Mouse (Mus musculus) embryonic facial prominence, embryonic 10.5 days (tissue): ENCODE results near the gene Lasp1. TPM values are rescaled to one million over a fixed set of nuclear protein-coding genes. Genes with fewer than 3 reads are reported as not detected.

Source experiments
- DNase-seq: peaks from one replicate; pipeline ENCODE4 v3.0.0-alpha.2; 2017; ENCODE audit warnings: low spot score
- H3K27ac ChIP-seq: fragments of 300-500 bp; sonication (generic); replicated peaks from 2 replicates; pipeline ENCODE4 v1.5.1; 2016; ENCODE audit warnings: mild to moderate bottlenecking
- H3K27me3 ChIP-seq: fragments of 300-500 bp; sonication (generic); replicated peaks from 2 replicates; pipeline ENCODE4 v1.6.1; 2016; ENCODE audit warnings: low read depth, mild to moderate bottlenecking; ENCODE audit not compliant: poor library complexity, severe bottlenecking
- H3K36me3 ChIP-seq: fragments of 300-500 bp; sonication (generic); replicated peaks from 2 replicates; pipeline ENCODE4 v1.6.1; 2016; ENCODE audit warnings: mild to moderate bottlenecking, moderate library complexity
- H3K4me1 ChIP-seq: fragments of 300-500 bp; sonication (generic); 2 replicates; pipeline ENCODE4 v1.6.1; 2016
- H3K4me3 ChIP-seq: fragments of 300-500 bp; sonication (generic); 2 replicates; pipeline ENCODE4 v1.5.1; 2016; ENCODE audit warnings: mild to moderate bottlenecking, moderate library complexity
- H3K9me3 ChIP-seq: fragments of 300-500 bp; sonication (generic); 2 replicates; pipeline ENCODE4 v1.6.1; 2016; ENCODE audit warnings: mild to moderate bottlenecking
- WGBS: fragments of 180-500 bp; shearing (Covaris S2); methylation state at CpG from one replicate; pipeline ENCODE4 v1.1.7; 2016; 5-methylcytosine and 5-hydroxymethylcytosine counted together
- polyA plus RNA-seq: library from polyadenylated mRNA; unstranded; fragments of >200 nt; fragmentation: Nextera tagmentation; extraction: Ambion mirVana; gene quantifications from 2 replicates; pipeline ENCODE4 v1.2.1, GENCODE M21; 2016

Lasp1 gene
- polyA plus RNA-seq, 1 experiment from 2014 or later = 98.7 TPM

DNA sequence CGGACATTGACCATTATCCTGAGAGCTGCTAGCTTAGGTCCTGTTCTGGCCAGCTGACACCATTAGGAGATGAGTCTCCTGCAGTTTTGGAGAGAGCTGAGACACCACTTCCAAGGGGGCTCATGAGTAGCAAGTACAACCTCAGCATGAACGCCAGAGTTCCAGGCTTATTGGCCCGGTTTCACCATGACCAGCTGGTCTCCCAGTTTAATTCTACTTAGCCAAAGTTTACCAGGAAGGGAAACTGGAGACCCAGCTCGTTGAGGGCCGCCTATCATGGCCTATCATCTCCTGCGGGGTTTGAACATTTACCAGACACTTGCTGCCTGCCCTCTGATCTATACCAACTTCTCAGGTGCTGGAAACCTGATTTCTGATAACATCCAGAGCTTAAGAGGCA is 8.8 kb downstream of the Lasp1 start:
- peak overlapping the region; percentile 2; the same call in 1 of the 2 replicates for H3K4me3 ChIP-seq
- H3K36me3 ChIP-seq = peaks cover 46% of the 10 kb centered on the region
- H3K9me3 ChIP-seq = no peaks in the 10 kb centered on the region
- H3K27ac ChIP-seq = peak overlapping the region; percentile 82
- H3K4me1 ChIP-seq = peaks cover 91% of the 10 kb centered on the region
- no peaks in the 10 kb centered on the region for H3K27me3 ChIP-seq
- no peak for DNase-seq
- WGBS = 34% methylated on average over 6 of the region's 6 CpGs

DNA sequence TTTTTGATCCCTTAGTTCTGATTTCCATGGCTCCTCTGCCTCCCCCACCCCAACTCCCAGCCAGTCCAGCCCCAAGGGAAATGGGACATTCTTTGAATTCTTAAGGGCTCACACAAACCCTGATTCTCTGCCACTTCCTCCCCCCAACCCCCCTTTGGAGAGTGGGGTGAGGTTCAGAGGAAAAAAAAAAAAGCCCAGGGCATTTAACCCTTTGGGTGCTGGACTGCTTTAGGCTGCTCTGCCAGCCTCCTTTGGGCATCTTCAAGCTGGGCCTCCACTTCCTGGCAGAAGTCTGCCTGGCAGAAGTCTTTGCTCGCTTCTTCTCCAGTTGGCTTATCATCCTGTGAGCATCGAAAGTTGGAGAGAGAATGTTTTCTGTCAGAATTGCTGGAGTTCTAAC is 9.3 kb downstream of the Lasp1 start:
- DNase-seq = peak; percentile 60
- Histone ChIP-seq H3K4me3 (peak overlapping the region; percentile 33; the same call in 1 of the 2 replicates), H3K9me3 (no peaks in the 10 kb centered on the region), H3K27me3 (no peaks in the 10 kb centered on the region), H3K27ac (peak overlapping the region; percentile 82), H3K36me3 (peaks cover 47% of the 10 kb centered on the region), H3K4me1 (peaks cover 93% of the 10 kb centered on the region)
- 50% methylated on average over 2 of the region's 2 CpGs for WGBS

DNA sequence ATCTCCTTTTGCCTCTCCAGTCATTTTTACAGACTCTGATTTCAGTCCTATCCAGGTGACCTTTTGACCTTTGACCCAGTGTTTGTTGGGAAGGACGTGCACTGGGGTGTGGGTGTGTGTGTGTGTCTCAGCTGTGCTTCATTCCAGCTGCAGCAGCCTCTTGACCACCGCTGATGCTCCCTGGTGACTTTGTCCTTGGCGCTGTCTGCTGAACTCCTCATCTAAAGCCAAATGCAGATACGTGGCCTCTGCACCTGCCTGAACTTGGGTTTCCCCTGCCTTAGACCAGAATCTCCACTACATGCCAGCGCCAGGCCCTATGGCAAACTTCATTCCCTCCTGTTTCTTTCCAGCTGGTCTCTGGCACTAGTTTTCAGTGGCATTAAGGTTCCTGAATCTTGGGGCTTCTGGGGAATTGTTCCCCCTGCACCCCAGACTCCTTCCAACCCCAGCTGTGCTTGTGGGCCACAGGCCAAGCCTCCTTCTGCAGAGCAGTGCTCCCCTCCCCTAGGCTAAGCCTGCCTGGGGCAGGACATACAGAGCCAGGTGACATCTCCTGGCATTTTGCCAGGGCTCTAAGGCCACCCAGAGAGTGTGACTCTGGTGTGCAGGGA is 9.9 kb downstream of the Lasp1 start:
- DNase-seq = peak; percentile 34
- no peaks in the 10 kb centered on the region for H3K27me3 ChIP-seq
- peaks cover 98% of the 10 kb centered on the region for H3K4me1 ChIP-seq
- peaks cover 51% of the 10 kb centered on the region for H3K36me3 ChIP-seq
- peak overlapping the region; percentile 82 for H3K27ac ChIP-seq
- WGBS = 33% methylated on average over 5 of the region's 5 CpGs
- H3K4me3 ChIP-seq = peak overlapping the region; percentile 33; the same call in 1 of the 2 replicates
- H3K9me3 ChIP-seq = no peaks in the 10 kb centered on the region

DNA sequence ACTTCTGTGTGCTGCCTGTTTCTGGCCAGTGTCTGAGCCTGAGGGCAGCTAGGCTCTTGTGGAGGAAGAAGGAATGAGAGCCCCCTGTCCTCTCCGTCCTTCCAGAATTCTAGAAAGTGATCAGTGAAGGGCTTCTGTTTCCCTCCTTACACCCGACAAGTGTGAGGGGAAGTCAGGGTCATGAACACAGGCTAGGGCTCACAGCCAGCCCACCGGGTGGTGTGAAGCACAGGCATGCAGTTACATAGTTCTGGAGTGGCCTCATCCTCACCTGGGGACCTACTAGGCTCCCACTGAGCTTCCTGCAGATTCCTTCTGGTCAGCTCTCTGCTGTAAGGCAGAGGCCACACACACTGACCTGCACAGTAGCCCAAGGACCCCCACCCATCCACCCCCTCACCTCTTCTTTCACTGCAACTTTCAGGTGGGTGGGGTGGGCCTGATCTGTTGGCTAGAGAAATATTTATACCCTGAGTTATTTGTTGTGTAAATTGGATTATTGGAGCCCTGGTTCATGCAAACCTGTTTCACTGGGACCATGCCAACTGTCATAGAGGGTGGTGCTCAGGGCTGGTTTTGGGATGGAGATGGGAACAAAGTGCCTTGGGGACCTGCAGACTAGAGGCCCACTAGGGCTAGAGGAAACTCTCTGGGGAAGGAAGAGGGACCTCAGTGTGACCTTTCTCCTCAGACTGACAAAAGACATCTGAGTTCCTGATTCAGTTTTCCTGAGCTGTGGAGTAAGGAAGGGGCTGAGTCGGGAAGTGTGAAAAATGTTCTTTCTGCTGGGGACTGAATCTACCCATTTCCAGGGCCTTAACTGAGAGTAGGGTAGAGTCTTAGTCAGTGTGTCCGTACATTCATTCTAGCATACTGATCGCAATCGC is 10.7 kb downstream of the Lasp1 start:
- Histone ChIP-seq H3K9me3 (no peaks in the 10 kb centered on the region), H3K27ac (peak overlapping the region; percentile 82), H3K4me1 (peaks cover 98% of the 10 kb centered on the region), H3K27me3 (no peaks in the 10 kb centered on the region), H3K36me3 (peaks cover 56% of the 10 kb centered on the region), H3K4me3 (peak overlapping the region; percentile 33; the same call in 1 of the 2 replicates)
- DNase-seq = no peak
- WGBS = 60% methylated on average over 7 of the region's 7 CpGs

DNA sequence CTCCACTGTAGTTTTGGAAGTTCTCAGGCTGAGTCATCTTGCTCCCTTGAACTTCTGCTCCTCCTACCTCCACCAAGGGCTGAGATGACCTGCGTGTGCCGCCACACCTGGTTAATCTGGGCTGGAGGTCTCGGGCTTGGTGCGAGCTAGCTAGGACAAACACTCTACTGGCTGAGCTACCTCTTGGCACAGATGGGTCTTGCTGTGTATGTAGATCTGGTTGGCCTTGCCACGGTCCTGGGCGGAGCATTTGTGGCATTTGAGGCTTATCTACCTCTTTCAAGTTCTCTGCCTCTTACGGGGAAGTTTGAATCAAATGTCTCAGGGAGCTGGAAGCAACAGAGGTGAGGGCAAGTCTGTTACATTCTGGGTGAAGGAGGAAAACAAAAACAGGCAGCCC is 11.6 kb downstream of the Lasp1 start:
- 77% methylated on average over 7 of the region's 7 CpGs for WGBS
- H3K4me3 ChIP-seq = no peak overlapping the region
- peaks cover 65% of the 10 kb centered on the region for H3K36me3 ChIP-seq
- peaks cover 98% of the 10 kb centered on the region for H3K4me1 ChIP-seq
- no peaks in the 10 kb centered on the region for H3K27me3 ChIP-seq
- peak overlapping the region; percentile 62 for H3K27ac ChIP-seq
- no peaks in the 10 kb centered on the region for H3K9me3 ChIP-seq
- DNase-seq = no peak

DNA sequence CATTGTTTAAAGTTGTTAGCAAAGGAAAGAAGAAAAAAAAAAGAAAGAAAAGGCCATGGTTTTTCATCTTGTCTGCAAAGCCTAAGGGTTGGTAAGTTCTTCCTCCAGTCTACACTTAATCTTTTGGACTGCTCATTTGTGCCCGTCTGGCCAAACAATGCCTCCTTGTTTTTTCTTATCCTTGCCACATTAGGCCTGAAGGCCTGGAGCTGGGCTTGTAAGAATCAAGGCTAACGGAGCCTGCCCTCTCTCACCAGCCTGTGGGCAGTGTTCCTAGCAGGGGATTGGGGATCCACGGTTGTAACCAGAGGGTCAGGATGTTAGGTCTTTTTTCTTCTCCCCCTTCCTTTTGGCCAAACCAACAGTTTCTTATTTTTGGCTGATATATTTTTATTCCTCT is 12.2 kb downstream of the Lasp1 start:
- Histone ChIP-seq H3K9me3 (no peaks in the 10 kb centered on the region), H3K27me3 (no peaks in the 10 kb centered on the region), H3K4me3 (no peak overlapping the region), H3K36me3 (peaks cover 71% of the 10 kb centered on the region), H3K4me1 (peaks cover 98% of the 10 kb centered on the region), H3K27ac (peak overlapping the region; percentile 62)
- WGBS = 17% methylated on average over 3 of the region's 3 CpGs
- DNase-seq = no peak

DNA sequence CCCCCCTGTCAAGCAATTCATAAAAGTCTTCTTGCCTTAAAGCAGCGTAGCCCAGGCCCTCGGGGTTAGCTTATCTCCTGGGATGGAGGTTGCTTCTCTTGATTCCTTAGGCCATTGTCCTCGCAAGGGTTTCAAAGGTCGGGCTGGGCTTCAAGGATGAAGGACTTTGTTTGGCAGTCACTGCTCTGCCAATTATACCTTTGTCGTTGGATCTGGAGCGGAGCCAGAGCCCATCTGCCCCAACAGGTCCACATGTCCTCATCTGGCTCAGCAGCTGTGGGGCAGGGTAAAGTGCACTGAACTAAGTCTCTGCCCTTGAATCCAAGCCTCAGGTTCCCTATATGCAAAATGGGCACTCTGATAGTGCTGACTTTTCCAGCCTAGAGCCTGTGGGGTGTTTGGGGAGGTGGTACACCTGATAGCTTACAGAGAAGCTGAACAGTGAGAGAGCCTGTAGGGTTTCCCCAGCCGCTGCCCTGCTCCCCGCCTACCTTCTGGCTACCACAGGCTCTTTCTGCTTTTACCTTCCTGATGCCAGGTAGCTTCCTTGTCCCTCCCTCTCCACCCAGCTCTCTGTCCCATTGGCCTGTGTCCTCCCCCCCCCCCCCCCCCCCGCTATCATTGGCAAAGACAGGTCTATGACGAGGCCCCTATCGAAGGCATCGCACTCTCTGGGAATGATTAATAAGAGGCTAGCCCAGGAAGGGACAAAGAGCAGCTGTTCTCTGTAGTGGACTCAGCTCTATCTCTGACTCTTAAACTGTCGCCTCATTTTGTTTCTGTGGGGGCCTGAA is 13.0 kb downstream of the Lasp1 start:
- Histone ChIP-seq H3K9me3 (no peaks in the 10 kb centered on the region), H3K27me3 (no peaks in the 10 kb centered on the region), H3K4me3 (peak overlapping the region; percentile 44), H3K36me3 (peaks cover 74% of the 10 kb centered on the region), H3K27ac (peak overlapping the region; percentile 93), H3K4me1 (peaks cover 98% of the 10 kb centered on the region)
- 30% methylated on average over 12 of the region's 13 CpGs for WGBS
- DNase-seq = no peak

DNA sequence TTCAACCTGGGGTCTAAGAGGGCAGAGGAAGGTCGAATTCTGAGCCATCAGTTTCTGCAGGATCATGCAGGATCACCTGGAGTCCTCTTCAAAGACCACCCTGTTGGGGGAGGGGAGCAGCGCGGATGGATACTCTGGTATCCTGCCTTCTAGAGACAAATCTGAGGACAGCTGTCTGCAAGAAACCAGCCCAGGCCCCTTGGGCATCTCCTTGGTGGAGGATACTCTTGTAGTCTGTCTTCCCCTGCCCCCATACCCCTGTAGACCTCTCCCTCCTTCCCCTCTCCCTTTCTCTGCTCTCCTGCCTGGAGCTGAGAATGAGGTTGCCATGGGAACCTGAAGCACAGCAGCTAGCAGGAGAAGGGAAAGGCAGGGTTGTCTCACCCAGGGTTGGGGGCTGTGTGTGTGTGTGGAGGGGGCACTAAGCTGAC is 13.7 kb downstream of the Lasp1 start:
- H3K4me3 ChIP-seq = peak overlapping the region; percentile 44
- H3K4me1 ChIP-seq = peaks cover 99% of the 10 kb centered on the region
- peaks cover 69% of the 10 kb centered on the region for H3K36me3 ChIP-seq
- 21% methylated on average over 3 of the region's 3 CpGs for WGBS
- no peaks in the 10 kb centered on the region for H3K9me3 ChIP-seq
- no peaks in the 10 kb centered on the region for H3K27me3 ChIP-seq
- peak; percentile 75 for DNase-seq
- H3K27ac ChIP-seq = peak overlapping the region; percentile 93

DNA sequence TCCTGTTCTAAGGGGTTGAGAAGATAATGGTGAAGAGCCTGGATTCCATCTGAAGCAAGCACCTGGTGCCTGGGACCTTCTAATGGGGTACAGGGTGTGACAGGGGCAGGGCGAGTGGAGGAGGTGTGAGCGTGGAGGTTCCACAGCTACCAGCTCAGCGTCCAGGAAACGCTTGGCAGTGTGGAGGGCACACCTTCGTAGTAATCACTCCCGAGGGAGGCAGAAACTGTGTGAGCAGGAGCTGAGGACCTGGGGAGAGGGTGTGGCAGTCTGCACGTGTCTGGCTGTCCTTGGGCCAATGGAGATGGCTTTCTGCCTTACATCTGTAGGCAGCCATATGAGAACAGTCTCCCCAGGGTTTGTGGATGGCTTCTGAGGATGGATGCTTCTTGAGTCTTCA is 14.3 kb downstream of the Lasp1 start:
- DNase-seq = no peak
- peak overlapping the region; percentile 93 for H3K27ac ChIP-seq
- peak overlapping the region; percentile 44 for H3K4me3 ChIP-seq
- H3K36me3 ChIP-seq = peaks cover 69% of the 10 kb centered on the region
- H3K9me3 ChIP-seq = no peaks in the 10 kb centered on the region
- H3K4me1 ChIP-seq = peaks cover 99% of the 10 kb centered on the region
- 59% methylated on average over 7 of the region's 7 CpGs for WGBS
- H3K27me3 ChIP-seq = no peaks in the 10 kb centered on the region

DNA sequence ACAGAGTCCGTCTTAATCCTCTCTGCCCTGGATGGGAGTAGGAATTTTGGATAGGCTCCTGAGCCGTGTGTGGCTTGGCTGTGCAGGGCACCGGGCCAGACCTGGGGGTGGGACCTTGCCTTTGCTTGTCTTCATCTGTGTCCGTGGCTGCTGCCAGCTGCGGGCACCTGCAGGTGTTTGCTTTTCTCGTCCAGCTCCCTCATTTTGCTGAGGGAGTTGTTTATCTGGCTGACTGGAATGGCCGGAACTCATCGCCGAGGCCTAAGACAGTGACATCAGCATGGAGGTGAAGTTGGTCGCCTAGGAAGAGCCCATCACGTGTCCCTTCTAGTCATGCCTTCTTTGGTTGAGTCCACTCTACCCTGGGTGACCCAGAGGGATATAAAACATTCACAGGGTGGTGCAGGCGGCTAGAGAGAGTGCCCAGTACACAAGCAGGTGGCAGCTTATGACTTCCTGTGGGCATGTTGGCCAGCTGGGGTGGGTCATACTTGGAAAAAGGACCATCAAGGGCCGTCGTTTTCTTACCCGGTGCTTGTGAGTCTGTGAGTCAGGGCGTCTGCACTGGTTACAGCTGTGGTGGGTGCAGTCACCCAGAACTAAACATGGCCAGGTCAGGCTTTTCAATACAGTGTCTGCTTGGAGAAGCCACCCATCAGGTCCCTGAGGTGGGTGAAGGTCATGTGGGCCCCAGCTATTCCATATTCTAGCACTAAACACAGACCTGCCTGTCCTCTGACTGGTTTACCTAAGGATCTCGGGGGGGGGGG is 15.1 kb downstream of the Lasp1 start:
- peaks cover 99% of the 10 kb centered on the region for H3K4me1 ChIP-seq

DNA sequence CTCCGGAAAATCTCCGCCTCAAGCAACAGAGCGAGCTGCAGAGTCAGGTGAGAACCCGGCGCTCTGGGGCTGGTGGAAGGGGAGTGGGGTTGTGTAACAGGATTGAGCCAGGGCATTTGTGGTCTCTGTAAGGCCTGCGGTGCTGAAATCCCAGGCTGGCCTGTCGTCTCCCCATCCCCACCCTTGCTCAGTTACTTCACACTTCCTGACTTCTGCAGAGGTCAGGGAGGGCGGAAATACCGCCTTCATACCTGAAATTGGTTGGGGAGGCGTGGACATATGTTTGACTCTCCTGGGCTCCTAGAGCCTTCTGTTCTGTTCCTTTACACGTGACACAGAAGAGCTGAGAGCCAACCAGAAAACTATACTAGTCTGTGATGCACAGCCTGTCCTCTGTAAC is 16.9 kb downstream of the Lasp1 start:
- WGBS = 64% methylated on average over 11 of the region's 11 CpGs
- no peak for DNase-seq

More for the DNA sequence above, 15.1 kb downstream of the Lasp1 start:
- Histone ChIP-seq H3K27ac (peak overlapping the region; percentile 93), H3K9me3 (no peaks in the 10 kb centered on the region), H3K27me3 (no peaks in the 10 kb centered on the region), H3K4me3 (no peak overlapping the region), H3K36me3 (peaks cover 69% of the 10 kb centered on the region)
- 85% methylated on average over 17 of the region's 17 CpGs for WGBS
- DNase-seq = no peak

More for the DNA sequence above, 16.9 kb downstream of the Lasp1 start:
- H3K27ac ChIP-seq = peak overlapping the region; percentile 93
- peaks cover 97% of the 10 kb centered on the region for H3K4me1 ChIP-seq
- H3K9me3 ChIP-seq = no peaks in the 10 kb centered on the region
- peaks cover 67% of the 10 kb centered on the region for H3K36me3 ChIP-seq
- H3K27me3 ChIP-seq = no peaks in the 10 kb centered on the region
- H3K4me3 ChIP-seq = peak overlapping the region; percentile 28; the same call in 1 of the 2 replicates
